Mouse (Mus musculus) gastrocnemius, postnatal 36 days (tissue): ENCODE measurements at regions not wholly inside any gene's neighbourhood (a gene's known extent, or its start where the extent isn't known, plus 50 kb on each side); places are given as distances from the start of the nearest gene placed in this dataset.

Experiments
- DNase-seq, 2 experiments: peaks; one replicate each; pipeline ENCODE4 v3.0.0; 2022
- intact Hi-C: fragments of 180-260 bp; cut with DNase I; formaldehyde crosslinking; loops from one replicate; pipeline ENCODE4 v1.15.1; 2025

- peak in 1 of 2 experiments; percentile 28 for DNase-seq
- intact Hi-C loops, result no loop called here
Observed at GRCm38 (mm10) chrX:23556271-23556670, 136.6 kb upstream of the Wdr44 start.

GRCm38 (mm10) chrX:23565581-23565980, 127.3 kb upstream of the Wdr44 start:
- intact Hi-C loops, result no loop called here
- no peak for DNase-seq
